Mouse (Mus musculus): ENCODE results near the gene Ppp2r5e. TPM values are rescaled to one million over a fixed set of nuclear protein-coding genes. Genes with fewer than 3 reads are reported as not detected.

The Ppp2r5e gene
- polyA plus RNA-seq, 1 experiment = 27.6 TPM

DNA sequence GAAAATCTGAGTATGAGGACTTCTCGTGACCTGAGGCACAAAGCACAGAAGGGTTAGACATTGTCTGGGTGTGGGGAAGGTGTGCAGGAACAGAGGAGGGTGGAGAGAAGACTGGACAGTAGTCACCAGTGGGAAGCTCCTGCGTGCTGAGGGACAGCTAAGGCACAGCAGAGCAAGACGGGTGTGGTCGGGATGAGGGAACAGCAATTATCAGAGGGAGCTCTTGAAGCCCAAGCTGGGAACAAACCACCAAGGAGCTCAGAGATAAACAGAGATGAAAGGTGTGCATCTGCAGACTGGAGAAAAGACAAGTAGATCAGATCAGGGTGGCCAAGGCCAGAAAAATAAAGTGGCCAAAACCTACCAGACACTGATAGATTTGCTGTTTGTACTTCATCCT, 114.0 kb downstream of the Ppp2r5e start:
- no peaks in the 10 kb centered on the region for H3K4me1 ChIP-seq (ENCODE audit: control insufficient read depth, insufficient read depth, low read length)
- no peak overlapping the region for H3K27ac ChIP-seq (ENCODE audit: insufficient read depth, low read depth, low read length)
- H3K4me3 ChIP-seq (ENCODE audit: insufficient read depth, low read length) = no peak overlapping the region
- no peak for TF ChIP-seq POLR2A (IDR thresholded peaks at IDR 0.05; ENCODE audit: borderline replicate concordance, low read depth, low read length)

DNA sequence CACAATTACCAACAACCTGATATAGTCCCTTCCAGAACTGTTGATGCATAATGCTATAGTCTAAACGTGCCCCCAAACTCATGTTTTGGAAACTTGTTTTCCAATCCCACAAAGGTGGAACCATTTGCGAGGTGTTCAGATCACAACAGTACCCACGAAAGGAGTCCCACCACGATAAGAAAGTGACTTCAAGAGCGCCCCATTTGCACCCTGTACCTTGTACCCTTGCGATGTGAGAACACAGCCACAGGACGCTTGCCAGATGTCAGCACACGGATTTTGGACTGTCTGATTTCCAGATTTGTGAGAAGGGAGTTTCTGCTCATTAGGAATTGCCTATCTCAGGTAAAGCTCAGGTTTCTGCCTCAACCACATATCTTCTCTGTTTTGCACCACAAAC, 116.0 kb downstream of the Ppp2r5e start:
- TF ChIP-seq CTCF (IDR thresholded peaks at IDR 0.05; ENCODE audit: low read depth, low read length) (no peak), POLR2A (IDR thresholded peaks at IDR 0.05; ENCODE audit: borderline replicate concordance, low read depth, low read length) (no peak)
- H3K27ac ChIP-seq (ENCODE audit: insufficient read depth, low read depth, low read length) = no peak overlapping the region
- no peak overlapping the region for H3K4me3 ChIP-seq (ENCODE audit: insufficient read depth, low read length)
- no peaks in the 10 kb centered on the region for H3K4me1 ChIP-seq (ENCODE audit: control insufficient read depth, insufficient read depth, low read length)

DNA sequence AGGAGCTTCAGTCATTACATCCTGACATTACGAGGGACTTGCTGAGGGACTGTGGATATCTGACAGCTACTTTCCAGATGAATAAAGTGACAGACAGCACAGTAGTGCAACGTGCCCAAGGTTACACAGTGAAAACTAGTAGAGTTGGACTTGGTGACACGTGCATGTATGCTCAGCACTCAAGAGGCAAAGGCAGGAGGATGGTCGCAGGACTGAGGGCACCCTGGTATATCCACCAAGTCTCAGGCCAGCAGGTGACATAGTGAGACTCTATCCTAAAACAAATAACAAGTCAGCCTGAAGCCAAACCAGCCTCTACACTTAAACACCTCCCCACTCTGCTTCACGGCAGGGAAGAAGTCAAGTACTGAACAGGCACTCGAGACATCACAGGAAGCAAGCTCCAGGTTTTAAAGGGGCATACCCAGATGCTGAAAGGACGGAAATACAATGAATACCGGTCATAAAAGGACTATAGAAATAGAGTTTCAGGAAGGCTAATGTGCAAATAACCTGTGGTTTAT, 116.6 kb downstream of the Ppp2r5e start:
- Histone ChIP-seq H3K4me3 (ENCODE audit: insufficient read depth, low read length) (no peak overlapping the region), H3K27ac (ENCODE audit: insufficient read depth, low read depth, low read length) (no peak overlapping the region), H3K4me1 (ENCODE audit: control insufficient read depth, insufficient read depth, low read length) (no peaks in the 10 kb centered on the region)
- TF ChIP-seq CTCF (IDR thresholded peaks at IDR 0.05; ENCODE audit: low read depth, low read length) = no peak
- no peak for TF ChIP-seq POLR2A (IDR thresholded peaks at IDR 0.05; ENCODE audit: borderline replicate concordance, low read depth, low read length)

DNA sequence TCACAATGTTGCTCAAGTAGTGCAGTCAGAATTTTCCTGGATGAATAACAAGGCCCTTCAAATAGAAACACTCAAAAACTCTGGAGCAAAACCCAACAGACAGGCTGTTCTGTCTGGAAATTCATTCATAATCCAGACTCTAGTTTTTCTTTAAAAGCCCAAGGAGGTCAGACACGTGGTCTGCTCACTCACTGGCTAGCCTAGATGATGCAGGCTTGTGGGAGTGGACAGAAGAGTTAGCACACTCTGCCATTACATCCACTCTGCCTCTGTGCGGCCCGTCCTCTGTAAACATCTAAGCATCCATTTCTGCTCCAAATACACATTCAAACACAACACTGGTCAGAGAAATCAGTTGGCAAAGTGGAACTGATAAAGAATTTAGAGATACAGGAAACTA, 117.4 kb downstream of the Ppp2r5e start:
- Histone ChIP-seq H3K4me1 (ENCODE audit: control insufficient read depth, insufficient read depth, low read length) (0 out of 2 replicates have a peak, but pooled peaks cover 2% of the 10 kb centered on the region), H3K4me3 (ENCODE audit: insufficient read depth, low read length) (no peak overlapping the region), H3K27ac (ENCODE audit: insufficient read depth, low read depth, low read length) (no peak overlapping the region)
- no peak for TF ChIP-seq CTCF (IDR thresholded peaks at IDR 0.05; ENCODE audit: low read depth, low read length)
- no peak for TF ChIP-seq POLR2A (IDR thresholded peaks at IDR 0.05; ENCODE audit: borderline replicate concordance, low read depth, low read length)

DNA sequence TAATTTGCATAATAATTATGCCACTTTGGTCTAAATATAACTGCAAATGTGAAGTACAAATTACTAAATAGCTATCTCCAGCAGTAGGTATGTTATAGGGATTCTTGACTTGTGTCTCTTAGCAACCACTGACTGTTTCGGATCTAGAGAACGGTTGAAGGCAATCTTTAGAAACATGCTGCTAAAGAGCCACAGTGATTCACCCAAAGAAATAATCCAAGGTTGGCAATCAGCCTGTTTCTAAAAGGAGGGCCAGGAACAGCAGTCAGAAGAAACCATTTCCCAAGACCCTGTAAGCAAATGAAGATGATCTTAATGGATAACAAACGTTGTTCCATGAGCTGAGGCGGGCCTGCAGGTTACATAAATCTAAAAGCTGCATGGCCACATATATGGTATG, 117.9 kb downstream of the Ppp2r5e start:
- Histone ChIP-seq H3K27ac (ENCODE audit: insufficient read depth, low read depth, low read length) (no peak overlapping the region), H3K4me3 (ENCODE audit: insufficient read depth, low read length) (no peak overlapping the region), H3K4me1 (ENCODE audit: control insufficient read depth, insufficient read depth, low read length) (0 out of 2 replicates have a peak, but pooled peaks cover 2% of the 10 kb centered on the region)
- no peak for TF ChIP-seq POLR2A (IDR thresholded peaks at IDR 0.05; ENCODE audit: borderline replicate concordance, low read depth, low read length)
- TF ChIP-seq CTCF (IDR thresholded peaks at IDR 0.05; ENCODE audit: low read depth, low read length) = no peak

DNA sequence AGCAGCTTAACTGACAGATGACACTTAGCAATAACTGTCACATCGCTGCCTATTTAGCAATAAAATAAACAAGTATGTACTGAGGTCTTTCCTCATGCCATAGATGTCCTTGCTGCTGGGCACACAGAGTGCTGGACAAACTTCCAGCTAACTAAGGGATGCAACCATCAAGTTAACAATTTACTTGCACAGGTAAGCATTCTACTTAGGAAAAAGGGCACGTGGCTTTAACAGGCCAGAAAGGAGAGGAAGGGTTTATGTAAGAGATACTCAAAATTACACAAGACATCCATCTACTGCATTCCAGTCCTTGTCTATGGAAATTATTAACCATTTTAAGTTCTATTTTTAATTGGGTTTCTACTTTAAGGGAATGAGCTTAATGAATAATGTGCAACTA, 123.0 kb downstream of the Ppp2r5e start:
- Histone ChIP-seq H3K4me3 (ENCODE audit: insufficient read depth, low read length) (no peak overlapping the region), H3K4me1 (ENCODE audit: control insufficient read depth, insufficient read depth, low read length) (0 out of 2 replicates have a peak, but pooled peaks cover 2% of the 10 kb centered on the region), H3K27ac (ENCODE audit: insufficient read depth, low read depth, low read length) (no peak overlapping the region)
- TF ChIP-seq CTCF (IDR thresholded peaks at IDR 0.05; ENCODE audit: low read depth, low read length) = no peak
- no peak for TF ChIP-seq POLR2A (IDR thresholded peaks at IDR 0.05; ENCODE audit: borderline replicate concordance, low read depth, low read length)

DNA sequence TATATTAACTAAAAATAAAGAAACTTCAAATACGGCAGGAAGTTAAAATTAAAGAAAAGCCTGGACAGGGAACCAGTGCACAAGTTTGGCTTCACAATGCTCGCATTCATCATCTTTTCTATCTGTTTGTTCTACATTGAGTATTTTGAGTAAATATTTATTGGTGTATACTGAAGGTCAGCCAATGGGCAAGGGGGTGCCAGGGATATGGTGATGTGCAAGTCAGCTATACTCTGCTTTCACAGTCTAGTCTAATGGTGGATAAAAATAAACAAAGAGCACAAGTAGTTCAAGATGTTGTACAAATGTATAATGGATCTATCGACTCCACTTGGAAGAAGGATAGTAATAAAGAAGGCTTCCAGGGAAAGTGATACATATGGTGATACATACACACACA, 123.9 kb downstream of the Ppp2r5e start:
- no peak for TF ChIP-seq CTCF (IDR thresholded peaks at IDR 0.05; ENCODE audit: low read depth, low read length)
- no peak for TF ChIP-seq POLR2A (IDR thresholded peaks at IDR 0.05; ENCODE audit: borderline replicate concordance, low read depth, low read length)
- no peak overlapping the region for H3K27ac ChIP-seq (ENCODE audit: insufficient read depth, low read depth, low read length)
- 0 out of 2 replicates have a peak, but pooled peaks cover 2% of the 10 kb centered on the region for H3K4me1 ChIP-seq (ENCODE audit: control insufficient read depth, insufficient read depth, low read length)
- no peak overlapping the region for H3K4me3 ChIP-seq (ENCODE audit: insufficient read depth, low read length)

DNA sequence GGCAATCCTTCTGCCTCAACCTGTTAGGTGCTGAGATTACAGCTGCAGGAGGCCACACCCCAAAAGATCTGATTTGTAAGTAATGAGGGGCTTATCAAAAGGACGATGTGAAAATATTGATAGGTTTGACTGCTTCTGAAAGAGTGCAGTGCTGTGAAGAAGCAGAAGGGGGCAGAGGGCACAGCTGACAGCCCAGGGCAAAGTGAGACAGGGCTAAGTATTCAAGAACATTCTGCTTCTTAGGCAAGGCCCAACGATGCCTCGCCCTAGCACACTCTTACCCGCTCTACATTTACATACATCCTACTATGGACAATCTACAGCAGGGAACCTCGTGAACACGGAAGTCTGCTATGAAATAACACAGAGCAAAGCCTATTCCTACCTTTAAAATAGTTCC, 128.2 kb downstream of the Ppp2r5e start:
- TF ChIP-seq POLR2A (IDR thresholded peaks at IDR 0.05; ENCODE audit: borderline replicate concordance, low read depth, low read length) (no peak), CTCF (IDR thresholded peaks at IDR 0.05; ENCODE audit: low read depth, low read length) (no peak)
- no peak overlapping the region for H3K27ac ChIP-seq (ENCODE audit: insufficient read depth, low read depth, low read length)
- no peak overlapping the region for H3K4me3 ChIP-seq (ENCODE audit: insufficient read depth, low read length)
- no peaks in the 10 kb centered on the region for H3K4me1 ChIP-seq (ENCODE audit: control insufficient read depth, insufficient read depth, low read length)

DNA sequence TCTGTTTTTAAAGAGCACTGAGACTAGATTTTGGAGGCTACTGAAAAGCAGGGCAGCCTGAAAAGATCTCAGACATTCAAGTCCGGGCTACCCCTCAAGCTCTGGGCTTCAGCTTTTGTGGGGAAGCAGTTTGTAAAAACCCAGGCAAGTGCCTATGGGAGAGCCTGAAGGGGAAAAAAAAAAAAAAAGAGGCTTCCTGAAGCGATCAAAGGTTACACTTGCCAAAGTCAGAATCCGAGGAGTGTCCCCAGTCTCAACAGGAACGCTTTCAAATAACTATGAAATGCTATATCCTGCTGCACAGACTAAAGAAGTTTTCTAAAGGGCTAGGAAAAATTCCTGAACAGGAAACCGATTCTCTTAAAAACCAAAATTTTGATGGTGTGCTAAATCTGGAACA, 128.9 kb downstream of the Ppp2r5e start:
- TF ChIP-seq CTCF (IDR thresholded peaks at IDR 0.05; ENCODE audit: low read depth, low read length) = no peak
- TF ChIP-seq POLR2A (IDR thresholded peaks at IDR 0.05; ENCODE audit: borderline replicate concordance, low read depth, low read length) = no peak
- Histone ChIP-seq H3K27ac (ENCODE audit: insufficient read depth, low read depth, low read length) (no peak overlapping the region), H3K4me1 (ENCODE audit: control insufficient read depth, insufficient read depth, low read length) (no peaks in the 10 kb centered on the region), H3K4me3 (ENCODE audit: insufficient read depth, low read length) (no peak overlapping the region)

DNA sequence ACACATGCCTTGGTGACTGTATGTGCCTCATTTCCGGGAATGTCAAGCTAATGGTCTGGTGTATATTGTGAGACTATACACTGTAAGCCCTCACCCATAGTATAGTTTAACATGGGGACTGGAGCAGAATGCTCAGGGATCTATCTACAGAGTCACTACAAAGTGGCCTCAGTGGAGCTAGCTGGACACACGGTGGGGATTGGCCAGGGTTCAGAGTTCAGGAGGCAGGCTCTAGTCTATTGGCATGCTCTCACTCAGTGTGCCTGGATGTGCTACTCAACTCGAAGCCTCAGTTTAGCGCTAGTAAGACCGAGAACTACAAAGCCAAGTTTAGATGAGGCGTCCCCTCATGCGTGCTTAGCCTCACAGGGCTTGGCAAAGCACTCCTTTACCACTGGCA, 129.8 kb downstream of the Ppp2r5e start:
- Histone ChIP-seq H3K4me3 (ENCODE audit: insufficient read depth, low read length) (no peak overlapping the region), H3K27ac (ENCODE audit: insufficient read depth, low read depth, low read length) (no peak overlapping the region), H3K4me1 (ENCODE audit: control insufficient read depth, insufficient read depth, low read length) (peaks cover 3% of the 10 kb centered on the region; the same call in 1 of the 2 replicates)
- TF ChIP-seq CTCF (IDR thresholded peaks at IDR 0.05; ENCODE audit: low read depth, low read length) (no peak), POLR2A (IDR thresholded peaks at IDR 0.05; ENCODE audit: borderline replicate concordance, low read depth, low read length) (no peak)
